Mouse (Mus musculus) kidney, postnatal 10 days (tissue): Measurements from ENCODE around the gene Rora.

Experiments used
- DNase-seq: peaks from one replicate; pipeline ENCODE4 v3.0.0; 2021; ENCODE audit warnings: mixed read lengths

Gene Rora

GRCm38 (mm10) chr9:68689351-68689750 lies 35.8 kb downstream of the Rora start:
- peak; percentile 75 for DNase-seq

DNA sequence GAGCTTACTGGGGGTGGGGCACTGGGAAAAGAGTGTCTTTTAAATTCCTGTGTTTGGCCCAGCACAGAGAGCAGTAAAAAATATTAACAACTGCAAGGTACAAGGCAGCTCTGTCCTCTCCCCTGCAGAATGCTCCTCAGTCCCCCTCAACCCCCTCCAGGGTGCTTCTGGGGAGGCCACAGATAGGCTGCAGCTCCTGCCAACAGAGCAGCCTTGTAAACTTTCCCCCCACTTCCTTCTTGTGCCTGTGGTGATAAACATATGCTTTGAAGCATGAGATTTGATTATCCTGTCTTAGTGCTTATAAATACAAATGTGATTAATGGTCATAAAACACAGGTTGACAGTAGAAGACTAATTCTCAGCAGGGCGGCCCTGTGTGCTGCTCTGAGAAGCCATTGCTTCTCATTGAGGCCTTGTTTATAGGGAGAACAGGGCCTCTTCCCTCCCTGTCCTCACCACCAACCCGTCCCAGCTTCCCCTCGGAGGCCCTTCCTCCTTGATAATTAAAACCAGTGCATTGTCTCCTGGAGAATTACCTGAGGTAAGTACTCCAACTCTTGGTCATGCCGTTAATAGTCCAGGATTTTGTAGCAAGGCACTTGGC lies 41.4 kb downstream of the Rora start:
- DNase-seq: peak; percentile 18

GRCm38 (mm10) chr9:68695496-68695969 lies 41.9 kb downstream of the Rora start:
- DNase-seq: peak; percentile 80

DNA sequence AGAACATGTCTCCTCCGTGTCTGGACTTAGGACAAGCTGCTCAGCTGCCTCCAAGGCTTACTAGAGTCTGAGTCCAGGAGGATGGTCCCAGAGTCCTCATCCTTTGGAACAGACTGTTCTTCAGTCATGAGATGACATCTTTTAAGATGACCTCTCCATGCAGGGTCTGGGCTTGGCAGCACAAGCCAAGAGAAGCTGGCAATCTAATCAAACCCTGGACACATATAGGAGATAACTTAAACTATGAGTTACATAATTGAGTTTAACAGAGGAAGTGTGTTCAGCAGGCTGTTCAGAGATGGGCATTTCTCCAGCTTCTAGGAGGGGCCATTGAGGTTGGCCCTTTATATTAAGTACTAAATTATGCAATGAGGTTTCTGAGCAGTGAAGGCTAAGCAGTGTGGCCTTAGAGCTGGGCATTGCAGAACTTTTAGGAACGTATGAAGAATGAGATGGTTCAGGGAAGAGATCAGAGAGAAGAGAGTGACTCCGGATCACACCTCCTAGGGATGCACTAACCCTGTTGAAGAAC lies 42.9 kb downstream of the Rora start:
- no peak for DNase-seq

- peak; percentile 25 for DNase-seq
Observed at GRCm38 (mm10) chr9:68699341-68699740, 45.8 kb downstream of the Rora start.

DNA sequence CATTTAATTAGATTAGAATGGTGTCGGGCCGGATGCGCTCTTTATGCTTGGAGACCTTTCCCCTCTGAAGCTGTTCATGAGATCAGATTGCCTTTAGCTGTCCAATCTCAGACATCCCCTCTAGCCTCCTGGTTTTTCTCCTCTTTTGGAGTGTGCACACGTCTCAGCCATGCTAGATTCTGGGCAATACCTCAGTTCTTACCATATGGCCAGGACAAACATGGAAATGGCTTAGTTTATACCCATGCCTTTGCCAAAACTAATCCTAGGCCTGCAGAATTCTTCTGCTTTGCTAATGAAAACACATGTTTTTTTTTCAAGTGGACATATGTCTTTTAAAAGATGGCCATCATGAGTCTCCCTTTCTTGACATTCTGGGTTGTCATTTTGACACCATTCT lies 46.3 kb downstream of the Rora start:
- peak; percentile 41 for DNase-seq

- DNase-seq: no peak
Observed at GRCm38 (mm10) chr9:68707636-68708035, 54.0 kb downstream of the Rora start.

DNA sequence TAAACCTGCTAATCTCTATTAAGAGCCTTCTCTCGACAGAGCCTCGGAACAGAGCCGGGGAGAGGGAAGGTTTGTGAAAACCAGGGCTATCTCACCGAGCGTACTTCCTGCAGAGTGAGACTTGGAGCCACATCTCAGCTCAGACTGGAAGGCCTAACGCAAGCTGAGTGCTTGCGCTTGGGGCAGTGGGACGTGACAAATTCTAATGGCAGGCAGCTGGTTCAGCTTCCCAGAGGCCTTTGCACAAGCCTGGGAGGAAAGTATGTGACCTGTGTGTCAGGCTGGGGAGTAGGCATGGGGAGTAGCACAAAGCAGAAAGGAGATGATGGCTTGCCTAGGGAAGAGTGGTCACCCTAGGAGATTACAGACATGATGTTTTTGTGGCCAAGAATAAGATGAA lies 55.6 kb downstream of the Rora start:
- DNase-seq: peak; percentile 19

DNA sequence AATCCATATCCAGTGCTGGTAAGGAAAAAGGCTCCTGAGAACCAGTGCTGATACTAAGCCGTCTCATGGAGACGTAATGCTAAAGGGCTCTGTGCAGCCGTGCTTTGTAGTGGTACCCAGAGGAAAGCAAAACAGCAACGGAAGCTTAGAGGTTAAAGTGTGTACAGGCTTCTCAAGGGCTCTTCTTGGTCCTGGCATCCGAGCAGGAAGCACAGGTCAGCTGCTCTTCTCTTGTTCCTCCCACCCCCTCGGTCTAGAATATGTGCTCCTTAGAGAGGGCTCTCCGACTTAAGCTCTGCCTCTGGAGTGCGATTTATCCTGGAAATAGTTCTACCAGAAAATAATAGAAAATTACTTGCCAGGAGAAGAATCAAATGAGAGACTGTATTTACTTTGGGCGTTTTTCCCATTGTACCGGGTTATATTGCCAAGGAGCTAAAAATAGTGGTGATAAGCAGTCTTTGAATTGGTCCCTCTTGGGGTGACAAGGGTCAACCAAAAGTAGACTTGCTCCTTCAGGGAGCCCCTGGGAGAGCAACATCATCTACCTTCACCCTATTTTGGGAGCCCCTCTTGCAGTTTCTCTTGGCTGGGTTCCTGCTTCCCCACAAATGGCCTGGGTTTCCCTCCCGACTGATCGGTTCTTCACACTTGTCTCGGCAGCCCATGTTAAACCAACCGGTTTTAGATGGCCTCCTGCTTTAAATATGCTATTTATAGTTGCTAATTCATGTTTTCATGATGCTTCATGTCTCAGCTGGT lies 57.5 kb downstream of the Rora start:
- no peak for DNase-seq

DNA sequence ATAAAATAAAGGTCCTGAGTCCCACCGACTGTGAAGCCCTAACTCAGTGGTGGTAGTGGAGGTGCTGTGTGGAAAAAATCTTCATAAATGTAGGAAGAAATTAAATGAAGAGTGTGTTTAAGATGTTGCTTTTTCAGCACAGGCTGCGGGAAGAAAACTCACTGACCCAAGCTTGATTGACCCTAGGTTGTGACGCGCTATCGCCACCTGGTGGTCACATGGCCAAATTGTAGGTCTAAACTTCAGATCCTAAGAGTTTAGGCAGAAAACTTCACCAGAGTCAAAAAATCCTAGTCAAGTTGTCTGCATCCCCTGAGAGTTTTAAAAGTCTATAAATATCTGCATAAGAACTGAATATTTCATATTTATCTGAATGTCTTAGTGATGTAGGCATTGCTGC lies 63.4 kb downstream of the Rora start:
- DNase-seq: peak; percentile 41

DNA sequence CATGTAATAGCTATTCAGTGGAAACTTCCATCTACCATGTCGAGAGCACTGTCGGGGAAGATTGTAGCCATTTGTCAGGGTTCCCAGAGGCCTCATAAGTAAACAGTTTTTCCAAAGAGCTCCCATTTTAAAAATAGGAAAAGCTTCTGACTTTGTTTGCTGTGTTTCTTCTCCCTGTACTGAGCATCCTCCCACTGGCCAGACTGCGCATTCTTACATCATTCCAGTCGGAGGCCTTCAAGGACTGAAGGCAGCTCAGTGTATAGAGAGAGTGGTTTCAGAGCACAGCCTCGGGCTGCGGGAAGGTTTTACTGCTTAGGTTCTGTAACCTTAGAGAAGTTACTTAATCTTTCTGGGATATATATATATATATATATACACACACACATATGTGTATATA lies 64.8 kb downstream of the Rora start:
- no peak for DNase-seq

GRCm38 (mm10) chr9:68719286-68719685 lies 65.7 kb downstream of the Rora start:
- no peak for DNase-seq

DNA sequence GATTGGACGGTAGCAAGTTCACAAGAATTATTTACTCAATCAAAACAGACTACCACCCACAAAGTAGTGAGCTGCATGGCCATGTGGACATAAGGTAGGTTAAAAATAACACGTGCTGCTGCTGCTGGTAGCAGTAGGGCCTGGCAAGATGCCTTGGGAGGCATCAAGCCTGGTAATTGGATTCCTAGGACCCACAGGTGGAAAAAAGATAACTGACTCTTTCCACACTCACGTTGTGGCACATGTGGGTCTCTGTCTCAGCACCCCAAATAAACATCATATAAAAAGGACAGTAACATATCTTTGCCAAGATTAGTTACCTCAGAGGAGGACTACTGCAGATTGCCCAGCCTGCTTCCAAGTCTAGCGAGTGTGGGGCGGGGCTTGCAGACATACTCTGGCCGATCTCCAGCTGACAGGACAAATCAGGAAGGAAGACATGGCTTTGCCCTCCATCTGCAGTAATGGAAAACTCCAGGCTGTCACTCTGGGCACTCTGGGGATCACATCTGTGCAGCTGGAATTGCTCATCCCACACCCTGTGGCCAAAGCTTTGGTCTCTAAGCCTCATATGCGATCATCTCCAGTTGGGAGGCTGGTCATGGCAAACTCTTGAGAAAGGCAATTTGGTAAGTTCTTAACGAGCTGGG lies 71.2 kb downstream of the Rora start:
- DNase-seq: peak; percentile 43

DNA sequence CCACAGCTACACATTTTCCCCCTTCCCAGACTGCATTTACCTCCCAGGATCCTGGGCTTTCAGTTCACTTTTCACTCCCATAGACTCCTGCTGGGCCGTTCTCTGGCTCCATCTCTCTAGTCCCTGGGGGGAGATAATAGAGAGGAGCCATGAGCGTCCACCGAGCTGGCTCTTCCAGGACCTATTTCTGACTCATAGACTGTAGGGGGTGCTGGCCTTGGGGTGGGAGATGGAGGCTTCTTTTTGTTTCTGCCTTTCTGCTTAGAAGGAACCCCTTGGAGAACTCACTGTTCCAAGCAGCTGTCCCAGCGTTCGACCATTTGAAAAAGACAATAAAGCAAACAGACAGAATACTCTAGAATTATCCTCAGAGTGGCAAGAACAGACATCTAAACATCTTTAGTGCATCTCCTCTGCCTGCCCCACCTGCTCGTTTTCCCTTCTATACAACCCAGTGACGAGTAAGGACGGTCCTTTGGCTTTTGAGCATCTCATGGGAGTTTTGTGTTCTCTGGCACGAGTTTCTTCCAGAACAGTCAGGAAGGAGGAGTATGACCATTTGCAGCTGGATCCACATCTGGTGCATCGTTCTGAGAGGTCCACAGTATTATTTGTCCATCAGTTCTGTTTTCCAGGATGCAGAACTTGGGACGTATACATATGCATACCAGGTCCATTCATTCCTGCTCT lies 73.7 kb downstream of the Rora start:
- peak; percentile 21 for DNase-seq

DNA sequence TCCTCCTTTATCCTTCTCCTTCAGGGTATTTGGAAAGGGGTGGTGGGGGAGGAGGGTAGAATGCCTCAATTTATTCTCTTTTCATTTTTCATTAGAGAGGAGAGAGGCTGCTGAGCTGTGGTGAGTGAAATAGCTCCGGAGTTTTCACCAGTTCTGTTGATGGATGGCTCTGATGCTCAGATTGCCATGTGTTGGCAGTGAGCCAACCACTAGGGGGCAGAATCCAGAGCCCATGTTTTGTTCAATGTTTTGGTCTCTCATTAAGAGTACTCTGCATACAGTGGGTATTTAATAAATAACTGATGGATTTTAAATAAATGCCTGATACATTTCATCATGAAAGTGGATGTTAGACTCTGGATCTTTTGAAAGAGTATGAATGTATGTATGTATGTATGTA lies 77.9 kb downstream of the Rora start:
- DNase-seq: no peak

GRCm38 (mm10) chr9:68732929-68733328 lies 79.3 kb downstream of the Rora start:
- no peak for DNase-seq

DNA sequence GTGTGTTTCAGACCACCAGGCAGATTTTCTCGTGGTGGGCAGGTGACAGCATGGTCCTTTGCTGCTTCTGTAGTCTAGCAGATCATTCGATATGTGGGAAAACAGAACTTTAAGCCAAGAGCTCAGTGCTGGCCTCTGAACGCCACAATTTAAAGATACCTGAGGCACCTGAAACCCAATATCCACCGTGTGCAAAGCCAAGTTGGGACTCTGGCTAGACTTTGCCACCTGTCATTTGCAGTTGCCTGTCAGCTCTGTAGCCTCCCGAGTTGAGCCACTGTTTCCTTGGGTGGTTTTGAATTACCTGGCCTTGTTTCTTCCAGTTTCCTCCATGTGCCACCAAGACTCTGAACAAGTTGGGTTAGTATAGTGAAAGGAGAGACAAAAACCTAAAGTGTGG lies 82.3 kb downstream of the Rora start:
- DNase-seq: no peak

DNA sequence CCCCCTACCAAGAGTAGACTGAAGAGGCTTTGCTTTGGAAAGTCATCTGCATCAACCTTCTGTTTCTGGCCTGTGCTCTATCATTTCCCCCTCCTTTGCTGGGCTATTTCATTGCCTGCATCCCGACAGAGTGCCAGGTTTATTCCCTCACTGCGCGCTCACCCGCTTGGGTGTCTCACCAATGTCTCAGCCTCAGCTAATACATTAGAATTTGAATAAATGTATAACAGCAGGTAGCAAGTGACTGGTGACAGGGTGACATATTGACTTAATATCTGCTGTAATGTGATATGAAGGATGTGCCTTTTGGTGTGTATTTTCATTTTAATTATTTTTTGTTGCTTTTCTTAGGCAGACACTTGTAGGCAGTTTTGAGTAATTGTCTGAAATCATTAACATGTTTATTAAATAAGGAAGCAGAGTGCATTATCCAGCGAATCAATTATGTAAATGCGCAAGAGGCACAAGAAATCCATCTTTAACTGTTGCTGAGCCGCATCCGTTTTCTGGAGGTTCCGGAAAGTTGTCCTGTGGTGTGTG lies 83.7 kb downstream of the Rora start:
- no peak for DNase-seq

DNA sequence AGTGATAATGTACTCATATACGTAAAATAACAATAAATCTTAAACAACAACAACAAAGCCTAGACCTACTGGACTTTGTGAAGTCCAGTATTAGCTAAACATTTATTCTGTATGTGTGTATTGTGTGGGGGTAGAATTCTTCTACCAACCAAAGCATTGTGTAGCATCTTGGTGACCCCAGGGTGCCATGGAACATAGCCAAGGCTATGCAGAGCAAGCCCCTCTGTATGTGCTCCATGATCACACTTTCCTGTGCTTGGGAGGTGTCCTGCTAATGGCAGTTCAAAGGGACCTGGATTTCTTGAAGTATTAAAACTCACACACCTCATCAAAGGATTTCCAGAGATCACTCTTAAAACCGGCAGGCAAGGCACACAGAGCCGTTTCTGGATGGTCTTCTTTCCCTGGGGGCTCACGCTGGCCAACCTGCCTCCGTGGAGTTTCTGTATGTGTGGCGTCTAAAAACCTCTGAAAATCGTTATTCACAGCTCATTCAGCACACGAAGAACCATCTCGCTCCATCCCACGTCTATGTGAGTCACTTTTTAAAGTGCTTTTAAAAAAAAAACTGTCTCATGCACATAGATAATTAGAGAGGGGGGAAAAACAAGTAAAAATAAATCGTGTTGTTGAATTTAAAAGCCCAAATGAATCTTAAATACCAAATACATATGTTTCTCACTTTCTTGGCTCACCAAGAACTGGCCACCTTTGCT lies 92.5 kb downstream of the Rora start:
- DNase-seq: no peak

- peak; percentile 22 for DNase-seq
Observed at GRCm38 (mm10) chr9:68756976-68757375, 103.4 kb downstream of the Rora start.

DNA sequence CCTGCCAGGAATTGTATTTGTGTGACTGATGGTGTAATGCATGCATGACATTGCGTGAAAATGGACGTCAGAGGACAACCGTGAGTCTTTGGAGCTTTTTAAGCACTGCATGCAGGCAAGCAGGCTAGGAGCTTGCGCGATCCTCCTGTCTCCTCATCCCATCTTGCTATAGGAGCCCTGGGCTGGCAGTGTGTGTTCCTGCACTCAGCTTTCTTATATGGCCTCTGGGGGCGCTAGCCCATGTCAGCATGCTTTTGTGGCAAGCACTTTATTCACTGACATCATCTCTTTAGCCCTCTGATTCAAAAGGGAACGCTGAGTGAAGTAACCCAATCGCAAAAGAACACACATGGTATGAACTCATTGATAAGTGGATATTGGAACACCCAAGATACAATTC lies 105.7 kb downstream of the Rora start:
- no peak for DNase-seq

DNA sequence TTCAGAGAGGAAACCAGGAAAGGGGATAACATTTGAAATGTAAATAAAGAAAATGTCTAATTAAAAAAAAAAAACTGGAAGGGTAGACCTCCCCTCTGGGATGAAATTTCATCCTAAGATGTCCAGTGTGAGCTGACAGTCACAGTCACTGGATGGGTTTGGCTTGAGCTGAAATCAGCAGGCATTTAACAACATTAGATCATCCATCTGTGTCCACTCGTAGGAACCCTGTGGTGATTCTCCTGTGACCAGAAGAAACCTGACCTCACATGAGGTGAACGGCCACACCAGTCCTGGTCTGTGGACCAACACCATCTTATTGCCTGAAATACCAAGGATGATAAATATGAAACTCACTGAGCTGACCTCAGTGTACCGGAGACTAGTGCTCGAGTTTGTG lies 106.7 kb downstream of the Rora start:
- no peak for DNase-seq
